Mouse (Mus musculus) G1E (cell line): Measurements from ENCODE around the gene Kcnab1.

ENCODE experiments used
- CTCF ChIP-seq: IDR thresholded peaks from 2 replicates; pipeline ENCODE4 v1.5.1; 2012; ENCODE audit warnings: low read depth, low read length, inconsistent platforms, mixed read lengths
- GATA1 ChIP-seq: IDR thresholded peaks from 2 replicates; pipeline ENCODE4 v1.6.1; 2012; ENCODE audit warnings: borderline replicate concordance, low read length, inconsistent platforms, mixed read lengths

- TF ChIP-seq CTCF, result no peak
- no peak for TF ChIP-seq GATA1
These were observed 104.5 kb downstream of the Kcnab1 start for GRCm38 (mm10) chr3:65213725-65214124.
